In the genomic region with DNA sequence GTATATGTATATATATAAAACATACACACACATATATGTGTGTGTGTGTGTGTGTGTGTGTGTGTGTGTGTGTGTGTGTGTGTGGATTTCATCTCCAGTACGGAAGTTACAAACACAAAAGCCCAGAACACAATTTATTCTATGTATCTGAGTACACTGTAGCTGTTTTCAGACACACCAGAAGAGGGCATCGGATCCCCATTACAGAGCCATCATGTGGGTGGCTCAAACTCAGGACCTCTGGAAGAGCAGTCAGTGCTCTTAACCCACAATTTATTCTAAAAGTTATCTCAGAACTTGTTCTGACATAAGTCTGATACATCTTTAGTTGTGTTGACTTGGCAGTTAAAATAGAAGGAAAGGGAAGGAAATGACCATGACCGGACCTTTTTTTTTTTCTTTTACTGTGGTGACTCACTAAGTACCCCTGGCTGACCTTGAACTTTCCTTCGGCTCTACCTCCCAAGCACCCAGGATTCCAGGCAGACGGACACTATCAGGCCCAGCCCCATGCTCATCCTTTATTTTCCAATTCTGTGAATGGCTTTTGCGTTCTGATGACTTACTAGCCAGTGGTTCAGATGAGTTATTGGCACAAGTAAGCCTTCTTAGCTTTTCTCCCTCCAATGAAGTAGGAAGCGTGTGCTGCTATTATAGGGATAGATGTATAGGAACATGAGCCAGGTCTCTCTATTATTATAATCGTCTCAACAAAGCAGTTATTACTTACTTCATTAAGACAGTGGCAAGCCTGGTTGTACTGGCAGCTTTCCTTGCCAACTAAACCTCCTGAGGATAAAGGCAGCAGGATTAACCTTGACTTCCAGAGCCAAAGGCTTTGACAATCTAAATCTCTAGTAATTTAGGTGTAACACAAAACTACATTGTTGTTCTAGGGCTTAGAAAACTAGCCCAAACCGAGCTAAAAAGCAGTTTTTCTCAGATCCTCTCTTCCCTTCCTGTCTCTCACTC, we compare ENCODE assay signal across 14 mouse cellular contexts. TPM values are rescaled to one million over a fixed set of nuclear protein-coding genes. Genes with fewer than 3 reads are reported as not detected.
DNase-seq lines count a peak whose midpoint lies in the region; ATAC-seq and TF ChIP-seq lines count a peak whose summit lies in the region.
"Had no signal": no experiment of that assay in that cellular context is flagged by ENCODE, and none has a peak within 500 bp of the region (broad histone marks: within the 10 kb centered on the region; RNA-seq: fewer than 3 reads in every experiment).

No protein-coding gene starts in this region.

- TF ChIP-seq EP300 in liver, postnatal 0 days (IDR thresholded peaks at IDR 0.05; ENCODE audit: low read depth) = no peak

- no peak overlapping the region for H3K9ac ChIP-seq in midbrain, embryonic 14.5 days (replicated peaks; ENCODE audit: low read length)
- no peak overlapping the region for H3K9ac ChIP-seq in midbrain, embryonic 11.5 days (ENCODE audit: low read length)
- H3K9ac ChIP-seq in liver, postnatal 0 days (replicated peaks) = no peak overlapping the region
- H3K9ac ChIP-seq: neural tube, embryonic 12.5 days; stomach, embryonic 15.5 days had no signal

- no peaks in the 10 kb centered on the region for H3K36me3 ChIP-seq in midbrain, embryonic 14.5 days (ENCODE audit: control insufficient read depth, insufficient read depth, low read length)
- H3K36me3 ChIP-seq in midbrain, embryonic 11.5 days (ENCODE audit: control insufficient read depth, insufficient read depth, low read length) = no peaks in the 10 kb centered on the region
- H3K36me3 ChIP-seq in liver, postnatal 0 days (replicated peaks; ENCODE audit: insufficient read depth, low read length) = no peaks in the 10 kb centered on the region; the same call in 1 of the 2 replicates
- H3K36me3 ChIP-seq: forebrain, embryonic 10.5 days; midbrain, embryonic 10.5 days; neural tube, embryonic 12.5 days; stomach, embryonic 15.5 days had no signal

- DNase-seq in gastrocnemius, adult 2 months = no peak
- DNase-seq in gastrocnemius, postnatal 25 days = no peak
- DNase-seq in midbrain, embryonic 14.5 days = peak; percentile 8
- DNase-seq in midbrain, embryonic 11.5 days (ENCODE audit: low spot score, missing footprints) = no peak
- DNase-seq in adrenal gland, adult 8-10 months = peak; percentile 46
- DNase-seq in liver, postnatal 0 days = no peak
- no peak for DNase-seq in layer of hippocampus, adult 8-10 months (ENCODE audit: low spot score in 2 of 2)
- DNase-seq in cerebellum, adult 8-10 months = no peak
- DNase-seq: heart, postnatal 14 days; lung, adult 2 months had no signal

- TF ChIP-seq CTCF in gastrocnemius, adult 2 months (IDR thresholded peaks at IDR 0.05) = peak; percentile 36
- TF ChIP-seq CTCF in liver, postnatal 0 days (IDR thresholded peaks at IDR 0.05; ENCODE audit: low read depth) = peak; percentile 41

- H3K4me1 ChIP-seq in midbrain, embryonic 14.5 days (ENCODE audit: control insufficient read depth, insufficient read depth, low read length) = no peaks in the 10 kb centered on the region
- no peaks in the 10 kb centered on the region for H3K4me1 ChIP-seq in midbrain, embryonic 11.5 days (ENCODE audit: control insufficient read depth, insufficient read depth, low read length)
- peaks cover 24% of the 10 kb centered on the region for H3K4me1 ChIP-seq in liver, postnatal 0 days (ENCODE audit: insufficient read depth)

- H3K27me3 ChIP-seq in midbrain, embryonic 14.5 days (ENCODE audit: control insufficient read depth, insufficient read depth, low read length) = 0 out of 2 replicates have a peak, but pooled peaks cover 6% of the 10 kb centered on the region
- H3K27me3 ChIP-seq in midbrain, embryonic 11.5 days (ENCODE audit: control insufficient read depth, insufficient read depth, low read length) = no peaks in the 10 kb centered on the region; the same call in 1 of the 2 replicates
- no peaks in the 10 kb centered on the region for H3K27me3 ChIP-seq in liver, postnatal 0 days (ENCODE audit: insufficient read depth, low read length)
- H3K27me3 ChIP-seq: neural tube, embryonic 12.5 days; stomach, embryonic 15.5 days had no signal

- no peak overlapping the region for H3K4me3 ChIP-seq in gastrocnemius, adult 2 months
- no peak overlapping the region for H3K4me3 ChIP-seq in midbrain, embryonic 14.5 days (replicated peaks; ENCODE audit: low read depth, low read length)
- no peak overlapping the region for H3K4me3 ChIP-seq in midbrain, embryonic 11.5 days (ENCODE audit: low read depth, low read length)
- H3K4me3 ChIP-seq in liver, postnatal 0 days (ENCODE audit: low read depth, low read length) = no peak overlapping the region
- H3K4me3 ChIP-seq: forebrain, embryonic 10.5 days; midbrain, embryonic 10.5 days; neural tube, embryonic 12.5 days; stomach, embryonic 15.5 days had no signal

- intact Hi-C loops in gastrocnemius, adult 2 months (cut with DNase I) = no loop called here

- 77% methylated on average over 9 of the region's 9 CpGs for WGBS in midbrain, embryonic 14.5 days
- WGBS in midbrain, embryonic 11.5 days = 82% methylated on average over 9 of the region's 9 CpGs
- 69% methylated on average over 9 of the region's 9 CpGs for WGBS in liver, postnatal 0 days (ENCODE audit: insufficient replicate concordance)

- H3K27ac ChIP-seq in gastrocnemius, adult 2 months = no peak overlapping the region
- H3K27ac ChIP-seq in midbrain, embryonic 14.5 days (replicated peaks; ENCODE audit: low read depth, low read length) = no peak overlapping the region
- no peak overlapping the region for H3K27ac ChIP-seq in midbrain, embryonic 11.5 days (ENCODE audit: low read depth, low read length)
- H3K27ac ChIP-seq in liver, postnatal 0 days (ENCODE audit: low read depth) = no peak overlapping the region
- H3K27ac ChIP-seq: forebrain, embryonic 10.5 days; midbrain, embryonic 10.5 days; neural tube, embryonic 12.5 days; stomach, embryonic 15.5 days had no signal

- no peaks in the 10 kb centered on the region for H3K9me3 ChIP-seq in midbrain, embryonic 14.5 days (ENCODE audit: control insufficient read depth, low read length)
- no peaks in the 10 kb centered on the region for H3K9me3 ChIP-seq in midbrain, embryonic 11.5 days (ENCODE audit: control insufficient read depth, low read length)
- H3K9me3 ChIP-seq in liver, postnatal 0 days (ENCODE audit: low read length) = no peaks in the 10 kb centered on the region
- H3K9me3 ChIP-seq: forebrain, embryonic 10.5 days; midbrain, embryonic 10.5 days; neural tube, embryonic 12.5 days; stomach, embryonic 15.5 days had no signal

- ATAC-seq in midbrain, embryonic 14.5 days (ENCODE audit: low FRiP score, low TSS enrichment) = no peak
- no peak for ATAC-seq in midbrain, embryonic 11.5 days (ENCODE audit: low FRiP score)
- no peak for ATAC-seq in liver, postnatal 0 days

- H3K4me2 ChIP-seq in midbrain, embryonic 14.5 days (ENCODE audit: low read length) = no peak overlapping the region
- no peak overlapping the region for H3K4me2 ChIP-seq in midbrain, embryonic 11.5 days
- H3K4me2 ChIP-seq in liver, postnatal 0 days (ENCODE audit: low read depth, low read length) = peak overlapping the region; percentile 15; the same call in 1 of the 2 replicates
- H3K4me2 ChIP-seq: neural tube, embryonic 12.5 days; stomach, embryonic 15.5 days had no signal

RNA-seq across cellular contexts. Expression of a gene that starts 6.0 kb away (rescaled TPM):
- total RNA-seq in gastrocnemius, adult 2 months (2021) = 10 to 100 TPM; 39.8 to 43.6 TPM
- total RNA-seq in gastrocnemius, postnatal 25 days (2021) = 10 to 100 TPM; 24.1 to 39.7 TPM
- polyA plus RNA-seq in midbrain, embryonic 14.5 days (2014; fragmentation: Nextera tagmentation; extraction: Ambion mirVana) = 1.2 and 3.2 TPM in 2 replicates
- 3.5 and 4.6 TPM in 2 replicates for polyA plus RNA-seq in midbrain, embryonic 11.5 days (2014; fragmentation: Nextera tagmentation; extraction: Ambion mirVana)
- 10 to 100 TPM; 11.2 to 17.4 (median 15.0) TPM for total RNA-seq in adrenal gland, adult 8-10 months (2022)
- polyA plus RNA-seq in liver, postnatal 0 days (2015; fragmentation: Nextera tagmentation; extraction: Ambion mirVana) = 20.2 and 22.1 TPM in 2 replicates
- 1 to 10 TPM; 3.9 to 5.0 (median 4.3) TPM for total RNA-seq in layer of hippocampus, adult 8-10 months (2022)

Comparison
In these comparisons a context has a peak if more than half of its experiments do, and no peak if none do; other contexts are left out.
1. DNase-seq: peak in midbrain, embryonic 14.5 days (single experiment) and adrenal gland, adult 8-10 months (single experiment); none in gastrocnemius, adult 2 months (single experiment), gastrocnemius, postnatal 25 days (single experiment), midbrain, embryonic 11.5 days (single experiment), liver, postnatal 0 days (single experiment), layer of hippocampus, adult 8-10 months (0 of 2) and cerebellum, adult 8-10 months (single experiment).